Mouse (Mus musculus): ENCODE results near the gene Ccdc159. TPM values are rescaled to one million over a fixed set of nuclear protein-coding genes. Genes with fewer than 3 reads are reported as not detected.
A peak's percentile ranks its signal among the peaks of the same experiment; 100 is the strongest.

Gene Ccdc159
- polyA plus RNA-seq, 1 experiment from 2014 or later: 6.4 TPM

GRCm38 (mm10) chr9:21918035-21918592, 9.2 kb upstream of the Ccdc159 start, which contains the start of gene Rab3d:
Rab3d (minus strand) TSS chr9:21918192.
- no peaks in the 10 kb centered on the region for H3K36me3 ChIP-seq (ENCODE audit: control insufficient read depth, insufficient read depth, low read length)
- H3K4me2 ChIP-seq (ENCODE audit: low read depth, low read length): peak within 1 kb of the TSS; percentile 98
- peak within 1 kb of the TSS; percentile 68 for H3K9ac ChIP-seq (ENCODE audit: low read length)
- no peaks in the 10 kb centered on the region for H3K9me3 ChIP-seq (ENCODE audit: control insufficient read depth, low read length)
- H3K27ac ChIP-seq (ENCODE audit: low read length): peak within 1 kb of the TSS; percentile 51
- peak within 1 kb of the TSS; percentile 58 for H3K4me3 ChIP-seq (ENCODE audit: low read length)
- H3K27me3 ChIP-seq (ENCODE audit: control insufficient read depth, insufficient read depth, low read depth, low read length): no peaks in the 10 kb centered on the region
- peak; percentile 96 for ATAC-seq (ENCODE audit: low read depth)
- H3K4me1 ChIP-seq (replicated peaks; ENCODE audit: control insufficient read depth, insufficient read depth, low read length): peaks cover 13% of the 10 kb centered on the region
- WGBS: 0% methylated on average over 33 of the region's 36 CpGs

DNA sequence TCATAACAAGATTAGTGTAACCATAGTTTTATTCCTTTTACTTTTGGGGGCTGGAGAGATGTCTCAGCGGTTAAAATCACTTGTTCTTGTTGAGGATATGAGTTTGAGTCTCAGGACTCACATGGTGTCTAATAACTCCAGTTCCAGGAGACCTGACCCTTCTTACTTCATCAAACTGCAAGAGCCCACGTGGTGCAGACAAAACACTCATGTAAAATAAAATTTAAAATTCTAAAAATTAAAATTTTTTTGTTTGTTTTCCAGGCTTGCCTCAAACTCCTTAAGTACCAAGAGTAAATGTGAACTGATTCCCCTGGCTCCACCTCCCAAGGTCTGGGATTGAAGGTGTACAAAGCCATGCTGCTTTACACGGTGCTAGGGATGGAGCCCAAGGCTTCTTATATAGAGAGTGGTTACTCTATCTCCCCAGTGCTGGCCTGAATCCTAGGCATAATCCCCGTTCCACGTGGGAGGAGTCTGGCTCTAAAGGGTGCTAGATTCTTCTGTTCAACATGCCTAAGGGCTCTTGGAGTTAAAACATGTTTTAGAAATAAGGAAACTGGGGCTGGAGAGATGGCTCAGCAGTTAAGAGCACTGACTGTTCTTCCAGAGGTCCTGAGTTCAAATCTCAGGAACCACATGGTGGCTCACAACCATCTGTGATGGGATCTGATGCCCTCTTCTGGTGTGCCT, 8.4 kb upstream of the Ccdc159 start:
- WGBS: 17% methylated on average over 5 of the region's 5 CpGs
- no peak for ATAC-seq (ENCODE audit: low read depth)
- Histone ChIP-seq H3K27ac (ENCODE audit: low read length) (peak overlapping the region; percentile 51), H3K4me1 (replicated peaks; ENCODE audit: control insufficient read depth, insufficient read depth, low read length) (peaks cover 17% of the 10 kb centered on the region), H3K9me3 (ENCODE audit: control insufficient read depth, low read length) (no peaks in the 10 kb centered on the region), H3K9ac (ENCODE audit: low read length) (peak overlapping the region; percentile 68; the same call in 1 of the 2 replicates), H3K27me3 (ENCODE audit: control insufficient read depth, insufficient read depth, low read depth, low read length) (no peaks in the 10 kb centered on the region), H3K36me3 (ENCODE audit: control insufficient read depth, insufficient read depth, low read length) (no peaks in the 10 kb centered on the region), H3K4me2 (ENCODE audit: low read depth, low read length) (peak overlapping the region; percentile 98), H3K4me3 (ENCODE audit: low read length) (peak overlapping the region; percentile 58)

GRCm38 (mm10) chr9:21923036-21923435, 4.2 kb upstream of the Ccdc159 start:
- Histone ChIP-seq H3K4me1 (replicated peaks; ENCODE audit: control insufficient read depth, insufficient read depth, low read length) (peaks cover 28% of the 10 kb centered on the region), H3K36me3 (ENCODE audit: control insufficient read depth, insufficient read depth, low read length) (no peaks in the 10 kb centered on the region), H3K9me3 (ENCODE audit: control insufficient read depth, low read length) (no peaks in the 10 kb centered on the region), H3K4me2 (ENCODE audit: low read depth, low read length) (no peak overlapping the region), H3K4me3 (ENCODE audit: low read length) (no peak overlapping the region), H3K27me3 (ENCODE audit: control insufficient read depth, insufficient read depth, low read depth, low read length) (no peaks in the 10 kb centered on the region), H3K27ac (ENCODE audit: low read length) (peak overlapping the region; percentile 84), H3K9ac (ENCODE audit: low read length) (no peak overlapping the region)
- ATAC-seq (ENCODE audit: low read depth): no peak
- WGBS: 91% methylated on average over 4 of the region's 4 CpGs

DNA sequence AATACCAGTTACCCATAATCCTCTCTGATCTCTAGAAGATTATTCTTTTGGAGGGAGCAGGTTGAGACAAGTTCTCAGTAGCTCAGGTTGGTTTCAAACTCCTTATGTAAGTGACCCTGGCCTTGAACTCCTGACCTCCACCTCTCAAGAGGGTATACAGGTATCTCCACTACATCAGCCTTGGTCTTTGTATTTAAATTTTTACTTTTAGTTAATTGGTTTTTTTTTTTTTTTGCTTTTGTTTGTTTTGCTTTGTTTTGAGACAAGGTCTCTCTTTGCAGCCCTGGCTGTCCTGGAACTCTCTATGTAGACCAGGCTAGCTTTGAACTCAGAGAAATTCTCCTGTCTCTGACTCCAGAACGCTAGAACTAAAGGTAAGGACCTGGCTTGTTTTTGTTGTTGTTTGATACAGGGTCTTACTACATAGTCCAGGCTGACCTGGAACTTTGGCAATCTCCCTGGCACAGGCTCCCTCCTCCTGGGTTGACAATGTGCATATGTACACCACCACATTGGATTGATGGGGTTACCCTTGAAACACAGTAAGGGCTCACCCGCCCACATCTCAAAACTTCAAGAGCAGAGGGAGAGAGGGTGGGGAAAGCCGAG, 3.7 kb upstream of the Ccdc159 start:
- H3K9me3 ChIP-seq (ENCODE audit: control insufficient read depth, low read length): no peaks in the 10 kb centered on the region
- H3K27me3 ChIP-seq (ENCODE audit: control insufficient read depth, insufficient read depth, low read depth, low read length): no peaks in the 10 kb centered on the region
- ATAC-seq (ENCODE audit: low read depth): no peak
- no peak overlapping the region for H3K4me2 ChIP-seq (ENCODE audit: low read depth, low read length)
- H3K9ac ChIP-seq (ENCODE audit: low read length): no peak overlapping the region
- no peak overlapping the region for H3K4me3 ChIP-seq (ENCODE audit: low read length)
- peaks cover 24% of the 10 kb centered on the region for H3K4me1 ChIP-seq (replicated peaks; ENCODE audit: control insufficient read depth, insufficient read depth, low read length)
- 16% methylated on average over 3 of the region's 3 CpGs for WGBS
- H3K27ac ChIP-seq (ENCODE audit: low read length): peak overlapping the region; percentile 84
- no peaks in the 10 kb centered on the region for H3K36me3 ChIP-seq (ENCODE audit: control insufficient read depth, insufficient read depth, low read length)

- H3K9ac ChIP-seq (ENCODE audit: low read length): no peak overlapping the region
- H3K4me3 ChIP-seq (ENCODE audit: low read length): no peak overlapping the region
- H3K27ac ChIP-seq (ENCODE audit: low read length): peak overlapping the region; percentile 84
- no peaks in the 10 kb centered on the region for H3K36me3 ChIP-seq (ENCODE audit: control insufficient read depth, insufficient read depth, low read length)
- no peaks in the 10 kb centered on the region for H3K9me3 ChIP-seq (ENCODE audit: control insufficient read depth, low read length)
- 24% methylated on average over 6 of the region's 6 CpGs for WGBS
- peaks cover 21% of the 10 kb centered on the region for H3K4me1 ChIP-seq (replicated peaks; ENCODE audit: control insufficient read depth, insufficient read depth, low read length)
- H3K27me3 ChIP-seq (ENCODE audit: control insufficient read depth, insufficient read depth, low read depth, low read length): no peaks in the 10 kb centered on the region
- H3K4me2 ChIP-seq (ENCODE audit: low read depth, low read length): no peak overlapping the region
- peak; percentile 90 for ATAC-seq (ENCODE audit: low read depth)
These were observed 3.2 kb upstream of the Ccdc159 start for GRCm38 (mm10) chr9:21924099-21924493.

DNA sequence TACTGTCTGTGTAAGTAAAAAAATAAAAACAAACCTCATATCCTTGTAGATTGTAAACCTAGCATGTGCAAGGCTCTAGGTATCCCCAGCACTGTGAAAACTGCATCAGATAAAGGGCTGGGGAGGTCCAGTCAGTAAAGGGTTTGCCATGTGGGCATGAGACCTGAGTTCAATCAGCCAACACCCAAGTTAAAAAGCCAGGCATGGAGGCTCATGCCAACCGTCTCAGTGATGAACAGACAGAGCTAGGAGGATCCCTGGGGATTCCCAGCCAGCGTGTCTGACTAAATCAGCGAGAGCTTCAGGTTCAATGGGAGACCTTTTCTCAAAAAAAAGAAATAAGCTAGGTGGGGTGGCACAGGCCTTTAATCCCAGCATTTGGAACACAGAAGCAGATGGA, 2.2 kb upstream of the Ccdc159 start:
- Histone ChIP-seq H3K27me3 (ENCODE audit: control insufficient read depth, insufficient read depth, low read depth, low read length) (no peaks in the 10 kb centered on the region), H3K27ac (ENCODE audit: low read length) (no peak overlapping the region)
- WGBS: 86% methylated on average over 3 of the region's 3 CpGs

GRCm38 (mm10) chr9:21925506-21925905, 1.8 kb upstream of the Ccdc159 start:
- Histone ChIP-seq H3K4me1 (replicated peaks; ENCODE audit: control insufficient read depth, insufficient read depth, low read length) (peaks cover 21% of the 10 kb centered on the region), H3K9ac (ENCODE audit: low read length) (no peak overlapping the region), H3K36me3 (ENCODE audit: control insufficient read depth, insufficient read depth, low read length) (no peaks in the 10 kb centered on the region), H3K4me2 (ENCODE audit: low read depth, low read length) (no peak overlapping the region), H3K4me3 (ENCODE audit: low read length) (no peak overlapping the region), H3K9me3 (ENCODE audit: control insufficient read depth, low read length) (no peaks in the 10 kb centered on the region), H3K27ac (ENCODE audit: low read length) (no peak overlapping the region), H3K27me3 (ENCODE audit: control insufficient read depth, insufficient read depth, low read depth, low read length) (no peaks in the 10 kb centered on the region)
- WGBS: 94% methylated on average over 1 of the region's 1 CpGs
- no peak for ATAC-seq (ENCODE audit: low read depth)

More for the DNA sequence above, 2.2 kb upstream of the Ccdc159 start:
- H3K36me3 ChIP-seq (ENCODE audit: control insufficient read depth, insufficient read depth, low read length): no peaks in the 10 kb centered on the region
- no peak for ATAC-seq (ENCODE audit: low read depth)
- no peaks in the 10 kb centered on the region for H3K9me3 ChIP-seq (ENCODE audit: control insufficient read depth, low read length)
- H3K9ac ChIP-seq (ENCODE audit: low read length): no peak overlapping the region
- no peak overlapping the region for H3K4me2 ChIP-seq (ENCODE audit: low read depth, low read length)
- peaks cover 21% of the 10 kb centered on the region for H3K4me1 ChIP-seq (replicated peaks; ENCODE audit: control insufficient read depth, insufficient read depth, low read length)
- no peak overlapping the region for H3K4me3 ChIP-seq (ENCODE audit: low read length)

GRCm38 (mm10) chr9:21926155-21926554, 1.1 kb upstream of the Ccdc159 start:
- Histone ChIP-seq H3K27me3 (ENCODE audit: control insufficient read depth, insufficient read depth, low read depth, low read length) (no peaks in the 10 kb centered on the region), H3K36me3 (ENCODE audit: control insufficient read depth, insufficient read depth, low read length) (no peaks in the 10 kb centered on the region), H3K4me3 (ENCODE audit: low read length) (peak overlapping the region; percentile 69), H3K9ac (ENCODE audit: low read length) (peak overlapping the region; percentile 78), H3K9me3 (ENCODE audit: control insufficient read depth, low read length) (no peaks in the 10 kb centered on the region), H3K4me1 (replicated peaks; ENCODE audit: control insufficient read depth, insufficient read depth, low read length) (peaks cover 21% of the 10 kb centered on the region), H3K4me2 (ENCODE audit: low read depth, low read length) (peak overlapping the region; percentile 85), H3K27ac (ENCODE audit: low read length) (no peak overlapping the region; the same call in 1 of the 2 replicates)
- no peak for ATAC-seq (ENCODE audit: low read depth)
- 71% methylated on average over 6 of the region's 6 CpGs for WGBS

DNA sequence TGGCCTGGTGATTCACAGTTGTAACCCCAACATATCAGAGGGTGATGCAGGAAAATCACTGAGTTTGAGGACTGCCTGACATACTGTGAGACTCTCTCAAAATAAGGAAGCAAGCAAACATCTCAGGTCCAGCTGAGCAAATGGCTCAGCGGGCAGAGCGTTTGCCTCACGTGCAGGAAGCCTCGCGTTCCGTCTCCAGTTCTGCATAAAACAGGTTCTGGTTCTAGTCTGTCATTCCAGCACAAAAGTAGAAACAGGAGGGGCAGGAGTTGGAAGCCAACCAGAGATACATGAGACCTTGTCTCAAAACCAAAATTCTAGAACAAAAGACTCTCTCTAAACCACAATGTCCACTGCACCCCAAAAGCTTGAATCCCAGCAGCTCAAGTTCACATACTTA, 487 bp upstream of the Ccdc159 start:
- no peaks in the 10 kb centered on the region for H3K27me3 ChIP-seq (ENCODE audit: control insufficient read depth, insufficient read depth, low read depth, low read length)
- peaks cover 21% of the 10 kb centered on the region for H3K4me1 ChIP-seq (replicated peaks; ENCODE audit: control insufficient read depth, insufficient read depth, low read length)
- peak overlapping the region; percentile 78 for H3K9ac ChIP-seq (ENCODE audit: low read length)
- ATAC-seq (ENCODE audit: low read depth): no peak
- no peaks in the 10 kb centered on the region for H3K36me3 ChIP-seq (ENCODE audit: control insufficient read depth, insufficient read depth, low read length)
- H3K4me2 ChIP-seq (ENCODE audit: low read depth, low read length): peak overlapping the region; percentile 85
- H3K4me3 ChIP-seq (ENCODE audit: low read length): peak overlapping the region; percentile 69
- peak overlapping the region; percentile 71 for H3K27ac ChIP-seq (ENCODE audit: low read length)
- H3K9me3 ChIP-seq (ENCODE audit: control insufficient read depth, low read length): no peaks in the 10 kb centered on the region
- WGBS: 2% methylated on average over 6 of the region's 6 CpGs
